Mouse (Mus musculus) testis, postnatal 10 days (tissue): ENCODE measurements around the gene Cntnap1.
"Not testable (repeated sequence)": the region's sequence is repeated elsewhere in the genome, so short reads cannot be mapped to it uniquely, and the experiment has no call there.

Experiments
- DNase-seq: peaks from one replicate; pipeline ENCODE4 v3.0.0; 2021; ENCODE audit warnings: low spot score

Gene Cntnap1

GRCm38 (mm10) chr11:101149178-101150105, 20.9 kb upstream of the Cntnap1 start:
- peak; percentile 63 for DNase-seq

GRCm38 (mm10) chr11:101151063-101151462, 19.3 kb upstream of the Cntnap1 start:
- no peak for DNase-seq

- DNase-seq: no peak
Measured at GRCm38 (mm10) chr11:101152825-101153224, 17.5 kb upstream of the Cntnap1 start.

GRCm38 (mm10) chr11:101154648-101155047, 15.7 kb upstream of the Cntnap1 start:
- no peak for DNase-seq

GRCm38 (mm10) chr11:101155151-101155550, 15.2 kb upstream of the Cntnap1 start:
- DNase-seq: no peak

- peak; percentile 60 for DNase-seq
Measured at GRCm38 (mm10) chr11:101155728-101156371, 14.5 kb upstream of the Cntnap1 start, which contains the start of gene Tubg2. Tubg2 (plus strand) TSS chr11:101155907.

GRCm38 (mm10) chr11:101160151-101160550, 10.2 kb upstream of the Cntnap1 start:
- peak; percentile 34 for DNase-seq

- DNase-seq: not testable (repeated sequence)
Measured at GRCm38 (mm10) chr11:101160981-101161505, 9.3 kb upstream of the Cntnap1 start.

GRCm38 (mm10) chr11:101161551-101161950, 8.8 kb upstream of the Cntnap1 start:
- peak; percentile 36 for DNase-seq

GRCm38 (mm10) chr11:101162301-101162700, 8.0 kb upstream of the Cntnap1 start:
- peak; percentile 46 for DNase-seq

- peak; percentile 71 for DNase-seq
Measured at GRCm38 (mm10) chr11:101162772-101163171, 7.6 kb upstream of the Cntnap1 start.

- peak; percentile 62 for DNase-seq
Measured at GRCm38 (mm10) chr11:101163476-101164350, 6.6 kb upstream of the Cntnap1 start.

GRCm38 (mm10) chr11:101164351-101164665, 6.0 kb upstream of the Cntnap1 start:
- no peak for DNase-seq

GRCm38 (mm10) chr11:101164677-101165580, 5.4 kb upstream of the Cntnap1 start:
- no peak for DNase-seq

GRCm38 (mm10) chr11:101166357-101166756, 4.0 kb upstream of the Cntnap1 start:
- no peak for DNase-seq

GRCm38 (mm10) chr11:101167211-101167962, 2.9 kb upstream of the Cntnap1 start:
- DNase-seq: no peak

GRCm38 (mm10) chr11:101167963-101168300, 2.4 kb upstream of the Cntnap1 start:
- DNase-seq: no peak

GRCm38 (mm10) chr11:101168301-101168980, 1.9 kb upstream of the Cntnap1 start:
- DNase-seq: peak; percentile 77

- no peak for DNase-seq
Measured at GRCm38 (mm10) chr11:101169301-101170107, 819 bp upstream of the Cntnap1 start.
